8 mouse cellular contexts compared by ENCODE assay signal in genomic region chr11:96823471-96823837, GRCm38 (mm10). TPM values are rescaled to one million over a fixed set of nuclear protein-coding genes. Genes with fewer than 3 reads are reported as not detected.
A peak's percentile ranks its signal among the peaks of the same experiment; 100 is the strongest.
DNase-seq lines count a peak whose midpoint lies in the region; ATAC-seq and TF ChIP-seq lines count a peak whose summit lies in the region.

No protein-coding gene starts in this region.

- peaks cover 35% of the 10 kb centered on the region for H3K4me1 ChIP-seq in lung, embryonic 14.5 days (ENCODE audit: insufficient read depth)
- H3K4me1 ChIP-seq in embryonic facial prominence, embryonic 10.5 days = peaks cover 59% of the 10 kb centered on the region
- peaks cover 63% of the 10 kb centered on the region for H3K4me1 ChIP-seq in hindbrain, embryonic 13.5 days (replicated peaks)
- peaks cover 59% of the 10 kb centered on the region for H3K4me1 ChIP-seq in midbrain, embryonic 15.5 days

- TF ChIP-seq CTCF in lung, embryonic 14.5 days (IDR thresholded peaks at IDR 0.05; ENCODE audit: low read depth) = no peak

- peaks cover 80% of the 10 kb centered on the region for H3K36me3 ChIP-seq in lung, embryonic 14.5 days (ENCODE audit: insufficient read depth)
- H3K36me3 ChIP-seq in embryonic facial prominence, embryonic 10.5 days (replicated peaks) = peaks cover 87% of the 10 kb centered on the region
- H3K36me3 ChIP-seq in hindbrain, embryonic 13.5 days = peaks cover 56% of the 10 kb centered on the region
- peaks cover 39% of the 10 kb centered on the region for H3K36me3 ChIP-seq in midbrain, embryonic 15.5 days (replicated peaks)

- peak; percentile 33; the same call in 1 of the 2 replicates for ATAC-seq in lung, embryonic 14.5 days (ENCODE audit: insufficient read depth)
- ATAC-seq in hindbrain, embryonic 13.5 days (ENCODE audit: low FRiP score) = peak; percentile 8
- ATAC-seq in midbrain, embryonic 15.5 days (replicated peaks) = peak; percentile 61

- peak overlapping the region; percentile 95 for H3K4me2 ChIP-seq in lung, embryonic 14.5 days
- peak overlapping the region; percentile 99 for H3K4me2 ChIP-seq in hindbrain, embryonic 13.5 days
- H3K4me2 ChIP-seq in midbrain, embryonic 15.5 days = peak overlapping the region; percentile 94

- no peaks in the 10 kb centered on the region for H3K27me3 ChIP-seq in lung, embryonic 14.5 days (ENCODE audit: insufficient read depth, low read length)
- no peaks in the 10 kb centered on the region for H3K27me3 ChIP-seq in embryonic facial prominence, embryonic 10.5 days (replicated peaks; ENCODE audit: low read depth, poor library complexity, severe bottlenecking)
- H3K27me3 ChIP-seq in hindbrain, embryonic 13.5 days = no peaks in the 10 kb centered on the region
- no peaks in the 10 kb centered on the region for H3K27me3 ChIP-seq in midbrain, embryonic 15.5 days (replicated peaks)

- H3K9ac ChIP-seq in lung, embryonic 14.5 days = peak overlapping the region; percentile 51
- H3K9ac ChIP-seq in hindbrain, embryonic 13.5 days = peak overlapping the region; percentile 81
- H3K9ac ChIP-seq in midbrain, embryonic 15.5 days = peak overlapping the region; percentile 53

- peak overlapping the region; percentile 44 for H3K4me3 ChIP-seq in lung, embryonic 14.5 days (ENCODE audit: low read depth, low read length)
- H3K4me3 ChIP-seq in embryonic facial prominence, embryonic 10.5 days = peak overlapping the region; percentile 69
- peak overlapping the region; percentile 58 for H3K4me3 ChIP-seq in hindbrain, embryonic 13.5 days
- peak overlapping the region; percentile 49 for H3K4me3 ChIP-seq in midbrain, embryonic 15.5 days

- 10% methylated on average over 13 of the region's 13 CpGs for WGBS in lung, embryonic 14.5 days
- WGBS in embryonic facial prominence, embryonic 10.5 days = 8% methylated on average over 13 of the region's 13 CpGs
- WGBS in hindbrain, embryonic 13.5 days = 7% methylated on average over 13 of the region's 13 CpGs
- 5% methylated on average over 12 of the region's 13 CpGs for WGBS in midbrain, embryonic 15.5 days

- DNase-seq in lung, embryonic 14.5 days = no peak
- DNase-seq in lung, postnatal 14 days = no peak
- no peak for DNase-seq in embryonic facial prominence, embryonic 10.5 days (ENCODE audit: low spot score)
- DNase-seq in urinary bladder, adult 18-20 months (ENCODE audit: low spot score in 2 of 2) = no peak
- no peak for DNase-seq in MN1 (ENCODE audit: low spot score)
- no peak for DNase-seq in layer of hippocampus, postnatal 10 days (ENCODE audit: low spot score in 2 of 2)

- peak overlapping the region; percentile 70; the same call in 1 of the 2 replicates for H3K27ac ChIP-seq in lung, embryonic 14.5 days (ENCODE audit: low read depth)
- peak overlapping the region; percentile 85 for H3K27ac ChIP-seq in embryonic facial prominence, embryonic 10.5 days (replicated peaks)
- H3K27ac ChIP-seq in hindbrain, embryonic 13.5 days = peak overlapping the region; percentile 95
- H3K27ac ChIP-seq in midbrain, embryonic 15.5 days = peak overlapping the region; percentile 88

- no peaks in the 10 kb centered on the region for H3K9me3 ChIP-seq in lung, embryonic 14.5 days (ENCODE audit: low read depth, low read length)
- H3K9me3 ChIP-seq in embryonic facial prominence, embryonic 10.5 days = no peaks in the 10 kb centered on the region
- H3K9me3 ChIP-seq in hindbrain, embryonic 13.5 days = no peaks in the 10 kb centered on the region
- H3K9me3 ChIP-seq in midbrain, embryonic 15.5 days = no peaks in the 10 kb centered on the region

RNA-seq across cellular contexts. Expression of gene Nfe2l1, which starts 6.3 kb away (rescaled TPM):
- 34.6 and 39.5 TPM in 2 replicates for polyA plus RNA-seq in lung, embryonic 14.5 days (2014; fragmentation: Nextera tagmentation; extraction: Ambion mirVana)
- 65.4 and 69.9 TPM in 2 replicates for polyA plus RNA-seq in embryonic facial prominence, embryonic 10.5 days (2016; fragmentation: Nextera tagmentation; extraction: Ambion mirVana)
- polyA plus RNA-seq in hindbrain, embryonic 13.5 days (2015; fragmentation: Nextera tagmentation; extraction: Ambion mirVana) = 69.8 and 72.6 TPM in 2 replicates
- 80.9 and 81.2 TPM in 2 replicates for polyA plus RNA-seq in midbrain, embryonic 15.5 days (2015; fragmentation: Nextera tagmentation; extraction: Ambion mirVana)
- 100 to 1,000 TPM; 183 to 193 TPM for total RNA-seq in layer of hippocampus, postnatal 10 days (2021)

RNA-seq across cellular contexts. Expression of gene Copz2, which starts 26.2 kb away (rescaled TPM):
- 144 and 151 TPM in 2 replicates for polyA plus RNA-seq in lung, embryonic 14.5 days (2014; fragmentation: Nextera tagmentation; extraction: Ambion mirVana)
- 36.2 and 37.4 TPM in 2 replicates for polyA plus RNA-seq in embryonic facial prominence, embryonic 10.5 days (2016; fragmentation: Nextera tagmentation; extraction: Ambion mirVana)
- polyA plus RNA-seq in hindbrain, embryonic 13.5 days (2015; fragmentation: Nextera tagmentation; extraction: Ambion mirVana) = 27.3 and 31.7 TPM in 2 replicates
- 19.9 and 20.5 TPM in 2 replicates for polyA plus RNA-seq in midbrain, embryonic 15.5 days (2015; fragmentation: Nextera tagmentation; extraction: Ambion mirVana)
- 1 to 10 TPM; 4.2 to 5.6 TPM for total RNA-seq in layer of hippocampus, postnatal 10 days (2021)

RNA-seq across cellular contexts. Expression of gene Cbx1, which starts 34.5 kb away (rescaled TPM):
- polyA plus RNA-seq in lung, embryonic 14.5 days (2014; fragmentation: Nextera tagmentation; extraction: Ambion mirVana) = 103 and 112 TPM in 2 replicates
- 201 and 213 TPM in 2 replicates for polyA plus RNA-seq in embryonic facial prominence, embryonic 10.5 days (2016; fragmentation: Nextera tagmentation; extraction: Ambion mirVana)
- polyA plus RNA-seq in hindbrain, embryonic 13.5 days (2015; fragmentation: Nextera tagmentation; extraction: Ambion mirVana) = 108 and 109 TPM in 2 replicates
- 70.6 and 76.7 TPM in 2 replicates for polyA plus RNA-seq in midbrain, embryonic 15.5 days (2015; fragmentation: Nextera tagmentation; extraction: Ambion mirVana)
- 10 to 100 TPM; 56.3 to 61.8 TPM for total RNA-seq in layer of hippocampus, postnatal 10 days (2021)

RNA-seq across cellular contexts. Expression of gene Snx11, which starts 46.1 kb away (rescaled TPM):
- polyA plus RNA-seq in lung, embryonic 14.5 days (2014; fragmentation: Nextera tagmentation; extraction: Ambion mirVana) = 10.3 and 15.7 TPM in 2 replicates
- 22.4 and 25.5 TPM in 2 replicates for polyA plus RNA-seq in embryonic facial prominence, embryonic 10.5 days (2016; fragmentation: Nextera tagmentation; extraction: Ambion mirVana)
- polyA plus RNA-seq in hindbrain, embryonic 13.5 days (2015; fragmentation: Nextera tagmentation; extraction: Ambion mirVana) = 69.0 and 71.8 TPM in 2 replicates
- 47.2 and 51.1 TPM in 2 replicates for polyA plus RNA-seq in midbrain, embryonic 15.5 days (2015; fragmentation: Nextera tagmentation; extraction: Ambion mirVana)
- total RNA-seq in layer of hippocampus, postnatal 10 days (2021) = 10 to 100 TPM; 43.1 to 49.0 TPM

Comparison
In these comparisons a context has a peak if more than half of its experiments do, and no peak if none do; other contexts are left out.
1. ATAC-seq: peak in every context shown above with its lines; median percentile 61 in midbrain, embryonic 15.5 days; 33 in lung, embryonic 14.5 days; 8 in hindbrain, embryonic 13.5 days.